Mouse (Mus musculus) embryonic facial prominence, embryonic 11.5 days (tissue): ENCODE results near the gene Rpp14. TPM values are rescaled to one million over a fixed set of nuclear protein-coding genes. Genes with fewer than 3 reads are reported as not detected.
"Not testable (repeated sequence)": the region's sequence is repeated elsewhere in the genome, so short reads cannot be mapped to it uniquely, and the experiment has no call there.

Experiments used
- ATAC-seq: fragments of 200-750 bp; cut with Nextera tagmentation; replicated peaks from 2 replicates; pipeline ENCODE4 v1.8.0; 2017; ENCODE audit warnings: low read depth; ENCODE audit not compliant: insufficient number of reproducible peaks, low FRiP score, low TSS enrichment
- DNase-seq: peaks from one replicate; pipeline ENCODE4 v3.0.0-alpha.2; 2015; ENCODE audit warnings: low spot score
- H3K27ac ChIP-seq: fragments of 300-500 bp; sonication (generic); replicated peaks from 2 replicates; pipeline ENCODE4 v1.5.1; 2014; ENCODE audit warnings: mild to moderate bottlenecking, low read depth, low read length, control low read depth
- H3K27me3 ChIP-seq: fragments of 300-500 bp; sonication (generic); 2 replicates; pipeline ENCODE4 v1.6.1; 2014; ENCODE audit warnings: mild to moderate bottlenecking, low read length, moderate library complexity, mixed read lengths; ENCODE audit not compliant: control insufficient read depth, insufficient read depth
- H3K36me3 ChIP-seq: fragments of 300-500 bp; sonication (generic); replicated peaks from 2 replicates; pipeline ENCODE4 v1.6.1; 2014; ENCODE audit warnings: low read depth, mild to moderate bottlenecking, low read length, moderate library complexity, mixed read lengths; ENCODE audit not compliant: control insufficient read depth, insufficient read depth
- H3K4me1 ChIP-seq: fragments of 300-500 bp; sonication (generic); 2 replicates; pipeline ENCODE4 v1.6.1; 2014; ENCODE audit warnings: low read length, mixed read lengths; ENCODE audit not compliant: control insufficient read depth, insufficient read depth
- H3K4me2 ChIP-seq: fragments of 300-500 bp; sonication (generic); 2 replicates; pipeline ENCODE4 v1.6.1; 2014; ENCODE audit warnings: low read depth, mild to moderate bottlenecking, control low read depth, low read length, moderate library complexity
- H3K4me3 ChIP-seq: fragments of 300-500 bp; sonication (generic); 2 replicates; pipeline ENCODE4 v1.5.1; 2014; ENCODE audit warnings: low read depth, low read length, control low read depth
- H3K9ac ChIP-seq: fragments of 300-500 bp; sonication (generic); replicated peaks from 2 replicates; pipeline ENCODE4 v1.6.1; 2014; ENCODE audit warnings: mild to moderate bottlenecking, control low read depth, low read length
- H3K9me3 ChIP-seq: fragments of 300-500 bp; sonication (generic); replicated peaks from 2 replicates; pipeline ENCODE4 v1.6.1; 2016; ENCODE audit warnings: mild to moderate bottlenecking, low read length, inconsistent platforms, mixed read lengths; ENCODE audit not compliant: control insufficient read depth
- WGBS: fragments of 180-500 bp; shearing (Covaris S2); extraction: QIAGEN DNeasy Blood & Tissue Kit; methylation state at CpG from one replicate; pipeline ENCODE4 v1.1.7; 2014; 5-methylcytosine and 5-hydroxymethylcytosine counted together
- polyA plus RNA-seq: library from polyadenylated mRNA; unstranded; fragments of >200 nt; fragmentation: Nextera tagmentation; extraction: Ambion mirVana; gene quantifications from 2 replicates; pipeline ENCODE4 v1.2.1, GENCODE M21; 2014

Rpp14 gene
- polyA plus RNA-seq, 1 experiment from 2014 or later: 74.4 TPM

DNA sequence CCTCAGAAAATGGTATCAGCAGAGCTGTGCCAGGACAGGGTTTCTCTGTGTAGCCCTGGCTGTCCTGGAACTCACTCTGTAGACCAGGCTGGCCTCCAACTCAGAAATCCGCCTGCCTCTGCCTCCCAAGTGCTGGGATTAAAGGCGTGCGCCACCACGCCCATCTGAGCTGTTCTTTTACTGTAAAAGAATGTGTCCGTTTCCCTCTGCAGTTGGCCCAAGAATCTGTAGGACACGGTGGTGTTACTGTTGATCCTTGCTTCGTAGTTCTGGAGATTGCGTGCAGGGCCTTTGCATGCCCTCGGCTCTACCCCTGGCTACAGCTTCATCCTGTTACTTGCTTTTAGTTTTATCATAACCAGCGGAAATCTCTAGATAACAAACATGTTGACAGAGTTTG lies 43.4 kb downstream of the Rpp14 start:
- H3K9ac ChIP-seq, H3K4me1 ChIP-seq, DNase-seq, H3K4me2 ChIP-seq, H3K27ac ChIP-seq, H3K27me3 ChIP-seq, H3K9me3 ChIP-seq, ATAC-seq, H3K4me3 ChIP-seq, H3K36me3 ChIP-seq: not testable (repeated sequence)
- WGBS: 92% methylated on average over 10 of the region's 10 CpGs

DNA sequence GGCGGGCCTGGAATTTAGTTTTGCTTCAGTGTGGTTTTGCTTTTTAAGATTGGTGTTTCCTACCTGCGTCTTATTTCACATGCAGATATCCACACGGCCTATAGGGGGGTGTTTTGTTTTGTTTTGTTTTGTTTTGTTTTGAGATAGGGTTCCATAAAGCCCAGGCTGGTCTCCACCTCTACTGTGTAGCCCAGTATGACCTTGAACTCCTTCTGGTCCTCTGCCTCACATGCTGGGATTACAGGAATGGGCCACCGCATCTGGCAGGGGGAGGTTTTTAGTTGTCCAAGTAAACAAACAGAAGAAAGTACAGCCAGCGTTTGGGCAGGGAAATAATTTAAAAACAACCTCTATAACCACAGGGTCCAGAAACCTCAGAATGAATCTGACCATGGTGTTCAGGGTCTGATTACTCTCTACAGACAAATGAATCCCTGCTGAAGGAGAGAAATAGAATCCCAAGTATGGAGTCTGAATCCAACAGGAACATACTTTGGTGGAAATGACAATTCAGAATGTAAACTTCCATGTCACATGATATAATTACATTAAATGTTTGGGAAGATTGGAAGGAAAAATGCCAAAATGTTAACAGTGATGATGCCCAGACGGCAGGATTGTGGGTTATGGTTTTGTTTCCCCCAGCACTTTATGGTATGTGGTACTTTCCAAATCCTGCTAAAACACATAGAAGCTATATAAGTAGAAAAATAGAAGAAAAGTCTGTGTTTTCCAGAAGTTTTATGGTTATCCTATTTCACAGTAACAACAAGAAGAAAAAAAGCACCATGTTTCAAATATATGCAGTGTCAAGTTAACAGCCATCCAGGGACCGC lies 44.1 kb downstream of the Rpp14 start:
- 74% methylated on average over 7 of the region's 7 CpGs for WGBS
- DNase-seq (no peak), ATAC-seq (no peak)
- Histone ChIP-seq H3K36me3 (no peaks in the 10 kb centered on the region), H3K9me3 (no peaks in the 10 kb centered on the region), H3K9ac (no peak overlapping the region), H3K27ac (no peak overlapping the region), H3K4me3 (no peak overlapping the region), H3K4me2 (no peak overlapping the region), H3K4me1 (no peaks in the 10 kb centered on the region), H3K27me3 (no peaks in the 10 kb centered on the region)

DNA sequence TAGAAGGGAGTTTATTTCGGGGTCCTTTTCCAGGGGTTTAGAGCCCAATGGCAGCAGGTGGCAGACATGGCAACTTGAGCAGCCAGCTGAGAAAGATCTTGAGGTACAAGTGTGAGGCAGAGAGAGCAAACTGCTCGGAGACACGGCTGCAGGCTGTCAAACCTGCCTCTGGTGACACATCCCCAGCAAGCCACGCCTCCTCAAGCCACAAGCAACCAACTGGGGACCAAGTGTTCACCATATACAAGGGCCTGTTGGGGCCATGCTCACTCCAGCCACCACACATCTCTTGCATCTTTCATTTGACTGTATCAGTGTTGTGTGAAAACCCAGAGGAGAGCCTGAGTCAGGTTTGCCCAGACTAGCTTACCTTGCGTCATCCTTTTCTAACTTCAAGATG lies 47.8 kb downstream of the Rpp14 start:
- WGBS: 70% methylated on average over 5 of the region's 5 CpGs
- no peak for ATAC-seq

DNA sequence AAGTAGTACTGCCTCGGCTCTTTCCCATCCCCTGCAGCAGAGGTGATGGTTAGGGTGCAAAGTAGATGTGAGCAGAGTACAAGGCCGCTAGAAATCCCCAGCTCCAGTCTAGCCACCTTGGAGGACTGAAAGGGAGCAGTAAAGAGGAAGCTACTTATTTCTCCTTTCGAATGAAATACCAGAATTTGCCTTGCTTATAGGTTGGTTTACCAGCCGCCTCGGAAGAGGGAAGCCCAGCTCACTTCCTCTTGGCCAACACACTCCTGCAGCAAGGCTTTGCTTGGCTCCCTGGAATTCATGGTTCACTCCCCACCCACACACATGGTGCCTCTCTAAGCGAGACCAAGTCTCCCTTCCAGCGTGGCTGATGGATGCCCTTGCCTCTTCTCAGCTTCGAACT lies 52.6 kb downstream of the Rpp14 start:
- no peak for DNase-seq
- Histone ChIP-seq H3K4me3 (no peak overlapping the region), H3K9me3 (no peaks in the 10 kb centered on the region), H3K4me2 (no peak overlapping the region), H3K9ac (no peak overlapping the region), H3K27me3 (no peaks in the 10 kb centered on the region), H3K36me3 (no peaks in the 10 kb centered on the region), H3K27ac (no peak overlapping the region), H3K4me1 (no peaks in the 10 kb centered on the region)
- ATAC-seq: no peak
- WGBS: 83% methylated on average over 8 of the region's 8 CpGs

More for the DNA sequence above, 47.8 kb downstream of the Rpp14 start:
- no peaks in the 10 kb centered on the region for H3K36me3 ChIP-seq
- no peaks in the 10 kb centered on the region for H3K9me3 ChIP-seq
- no peaks in the 10 kb centered on the region for H3K4me1 ChIP-seq
- no peak overlapping the region for H3K9ac ChIP-seq
- H3K4me3 ChIP-seq: no peak overlapping the region
- no peak for DNase-seq
- H3K27me3 ChIP-seq: no peaks in the 10 kb centered on the region
- H3K27ac ChIP-seq: no peak overlapping the region
- H3K4me2 ChIP-seq: no peak overlapping the region

DNA sequence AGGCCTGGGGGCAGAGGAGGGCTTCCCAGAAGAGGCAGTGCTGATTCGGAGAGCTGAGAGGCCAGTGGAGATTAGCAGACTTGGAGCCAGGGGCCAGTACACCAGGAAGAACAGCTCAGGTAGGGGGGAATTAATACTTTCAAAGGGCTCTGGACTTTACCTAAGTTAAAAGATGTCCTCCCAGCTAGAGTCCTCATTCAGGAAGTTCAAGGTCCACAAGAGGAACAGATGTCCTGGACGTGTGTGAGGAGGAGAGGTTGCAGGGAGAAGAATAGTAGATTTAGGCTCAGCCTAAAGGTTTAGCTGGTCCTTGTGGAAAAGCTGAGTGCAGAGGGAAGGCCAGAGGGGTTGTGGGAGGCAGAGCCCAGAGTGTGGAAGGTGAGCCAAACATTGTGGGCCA lies 54.1 kb downstream of the Rpp14 start:
- no peaks in the 10 kb centered on the region for H3K27me3 ChIP-seq
- no peak for DNase-seq
- no peak overlapping the region for H3K4me2 ChIP-seq
- H3K27ac ChIP-seq: no peak overlapping the region
- no peaks in the 10 kb centered on the region for H3K9me3 ChIP-seq
- H3K4me1 ChIP-seq: no peaks in the 10 kb centered on the region
- ATAC-seq: no peak
- no peak overlapping the region for H3K4me3 ChIP-seq
- no peaks in the 10 kb centered on the region for H3K36me3 ChIP-seq
- H3K9ac ChIP-seq: no peak overlapping the region
- WGBS: 57% methylated on average over 2 of the region's 2 CpGs

DNA sequence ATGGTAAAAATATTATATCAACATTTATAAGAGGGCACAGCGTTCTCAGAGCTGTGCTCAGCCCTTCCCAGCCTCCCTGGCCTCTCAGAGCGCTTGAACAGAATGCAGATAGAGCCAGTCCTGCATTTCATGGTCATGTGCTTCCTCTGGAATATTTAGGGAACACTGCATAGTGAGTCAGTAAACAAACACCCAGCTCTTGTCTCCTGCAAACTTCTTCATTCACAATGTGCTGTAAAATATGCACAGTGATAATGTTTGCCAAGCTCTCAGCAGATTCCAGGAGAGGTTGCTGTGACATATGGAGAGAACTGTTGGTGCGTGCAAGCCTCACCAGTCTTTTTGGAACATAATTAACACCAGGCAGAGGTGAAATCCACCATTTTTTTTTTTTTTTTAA lies 55.0 kb downstream of the Rpp14 start:
- WGBS: 74% methylated on average over 3 of the region's 3 CpGs
- H3K4me3 ChIP-seq: no peak overlapping the region
- H3K36me3 ChIP-seq: no peaks in the 10 kb centered on the region
- H3K9ac ChIP-seq: no peak overlapping the region
- H3K4me1 ChIP-seq: no peaks in the 10 kb centered on the region
- ATAC-seq (no peak), DNase-seq (no peak)
- H3K27me3 ChIP-seq: no peaks in the 10 kb centered on the region
- H3K4me2 ChIP-seq: no peak overlapping the region
- H3K9me3 ChIP-seq: no peaks in the 10 kb centered on the region
- no peak overlapping the region for H3K27ac ChIP-seq

DNA sequence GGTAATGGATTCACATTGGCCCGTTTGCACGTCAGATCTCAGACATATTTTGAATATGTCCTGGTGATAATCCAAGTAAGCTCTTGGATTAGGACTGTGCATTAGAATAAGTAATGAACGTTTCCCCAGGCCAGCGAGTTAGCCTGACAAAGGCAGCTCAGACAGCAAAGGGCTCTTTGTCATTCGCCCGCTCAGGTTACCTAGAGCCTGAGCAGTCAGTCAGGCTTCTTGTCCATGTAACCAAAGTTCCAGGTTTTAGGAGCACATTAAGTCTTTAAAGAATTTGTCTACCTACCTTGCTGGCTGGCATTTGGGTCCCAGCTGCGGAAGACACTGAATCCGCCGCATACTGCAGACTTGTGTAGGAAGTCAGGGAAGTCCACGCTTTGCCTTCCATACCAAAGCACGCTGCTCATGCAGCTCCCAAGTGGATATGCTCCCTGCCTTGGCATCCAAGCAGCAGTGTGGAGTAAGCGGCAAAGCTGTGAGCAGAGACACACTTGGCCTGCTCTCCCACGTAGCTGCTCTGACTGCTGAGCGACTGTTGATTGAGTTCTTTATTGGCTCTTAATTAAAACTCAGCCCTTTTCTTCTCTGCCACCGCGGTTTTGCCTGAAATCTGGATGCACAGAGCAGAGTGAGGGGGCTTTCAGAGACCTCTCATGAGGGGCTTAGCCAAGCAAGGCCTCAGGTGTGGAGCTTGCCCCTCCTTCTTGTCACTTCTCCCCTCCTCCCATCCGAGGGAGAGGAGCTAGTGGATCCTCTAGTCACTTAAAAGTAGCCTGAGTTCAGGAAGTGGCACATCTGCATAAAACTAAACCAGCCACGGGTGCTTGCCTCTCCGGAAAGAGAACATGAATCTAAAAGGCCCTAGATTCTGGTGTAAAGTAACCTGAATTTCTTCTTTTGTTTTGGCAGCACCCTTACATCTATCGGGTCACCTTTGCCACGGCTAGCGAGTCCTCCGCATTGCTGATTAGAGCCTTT lies 59.9 kb downstream of the Rpp14 start:
- H3K9ac ChIP-seq: no peak overlapping the region
- WGBS: 58% methylated on average over 23 of the region's 23 CpGs

DNA sequence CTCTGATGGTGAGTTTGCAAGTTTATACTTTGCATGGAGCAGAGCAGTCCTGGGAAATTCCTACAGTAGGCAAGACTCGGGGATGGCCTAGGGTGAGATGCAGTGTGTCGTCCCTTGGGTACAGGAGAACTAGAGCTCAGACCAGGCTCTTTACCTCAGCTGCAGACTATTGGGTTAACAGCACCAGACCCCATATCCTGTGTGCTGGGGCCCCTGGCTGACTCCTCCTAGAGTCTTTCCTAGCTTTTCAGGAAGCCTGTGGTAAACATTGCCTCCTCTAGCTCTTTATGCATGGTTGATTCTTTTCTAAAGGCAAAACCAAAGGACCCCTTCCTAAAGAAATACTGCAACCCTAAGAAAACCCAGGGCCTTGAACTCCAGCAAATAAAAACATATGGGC lies 61.0 kb downstream of the Rpp14 start:
- Histone ChIP-seq H3K9ac (no peak overlapping the region), H3K36me3 (peaks cover 4% of the 10 kb centered on the region; the same call in 1 of the 2 replicates), H3K4me3 (no peak overlapping the region), H3K9me3 (no peaks in the 10 kb centered on the region), H3K4me1 (no peaks in the 10 kb centered on the region), H3K27ac (no peak overlapping the region), H3K4me2 (no peak overlapping the region), H3K27me3 (no peaks in the 10 kb centered on the region)
- 59% methylated on average over 2 of the region's 2 CpGs for WGBS
- no peak for ATAC-seq
- DNase-seq: no peak

More for the DNA sequence above, 59.9 kb downstream of the Rpp14 start:
- Histone ChIP-seq H3K4me2 (no peak overlapping the region), H3K27me3 (no peaks in the 10 kb centered on the region), H3K4me3 (no peak overlapping the region), H3K4me1 (no peaks in the 10 kb centered on the region), H3K36me3 (peaks cover 4% of the 10 kb centered on the region; the same call in 1 of the 2 replicates), H3K27ac (no peak overlapping the region), H3K9me3 (no peaks in the 10 kb centered on the region)
- ATAC-seq (no peak), DNase-seq (no peak)
